Mouse (Mus musculus) spleen, adult 2 months (tissue): Measurements from ENCODE around the gene Eme1.

Source experiments
- CTCF ChIP-seq: fragments of 200-500 bp; IDR thresholded peaks from 2 replicates; pipeline ENCODE4 v1.5.1; 2011; ENCODE audit warnings: mild to moderate bottlenecking, inconsistent platforms; ENCODE audit not compliant: insufficient read depth, insufficient read length, insufficient replicate concordance; ENCODE audit errors: extremely low read depth
- POLR2A ChIP-seq: fragments of 200-500 bp; IDR thresholded peaks from 2 replicates; pipeline ENCODE4 v1.6.1; 2011; ENCODE audit warnings: low read depth, low read length, inconsistent platforms

GRCm38 (mm10) chr11:94682427-94682826 is 28.7 kb upstream of the Eme1 start:
- TF ChIP-seq POLR2A (no peak), CTCF (no peak)
